ENCODE assay signal across 8 mouse cellular contexts in genomic region chr6:87850900-87851614, GRCm38 (mm10). TPM values are rescaled to one million over a fixed set of nuclear protein-coding genes. Genes with fewer than 3 reads are reported as not detected.
DNase-seq lines count a peak whose midpoint lies in the region; ATAC-seq and TF ChIP-seq lines count a peak whose summit lies in the region.

TSS of gene Cnbp (minus strand) at chr6:87851106.

- WGBS in heart, embryonic 11.5 days (ENCODE audit: insufficient replicate concordance): under 1% methylated on average over 55 of the region's 55 CpGs
- under 1% methylated on average over 55 of the region's 55 CpGs for WGBS in kidney, embryonic 16.5 days
- under 1% methylated on average over 55 of the region's 55 CpGs for WGBS in liver, adult 2 months

- H3K36me3 ChIP-seq in heart, embryonic 11.5 days (ENCODE audit: control insufficient read depth, insufficient read depth, low read length): peaks cover 4% of the 10 kb centered on the region; the same call in 1 of the 2 replicates
- H3K36me3 ChIP-seq in kidney, embryonic 16.5 days (ENCODE audit: insufficient read depth, low read length): peaks cover 4% of the 10 kb centered on the region; the same call in 1 of the 2 replicates
- peaks cover 9% of the 10 kb centered on the region for H3K36me3 ChIP-seq in liver, adult 2 months (ENCODE audit: control insufficient read depth, insufficient read depth, low read length)
- H3K36me3 ChIP-seq in myocyte (ENCODE audit: control insufficient read depth, insufficient read depth): peaks cover 5% of the 10 kb centered on the region
- peaks cover under 1% of the 10 kb centered on the region; the same call in 1 of the 2 replicates for H3K36me3 ChIP-seq in splenic B cell, adult 2 months (ENCODE audit: control insufficient read depth, insufficient read depth, low read length, poor library complexity, severe bottlenecking)

- peak within 1 kb of the TSS; percentile 100 for H3K9ac ChIP-seq in heart, embryonic 11.5 days (ENCODE audit: low read depth, low read length)
- peak within 1 kb of the TSS; percentile 98 for H3K9ac ChIP-seq in kidney, embryonic 16.5 days (replicated peaks; ENCODE audit: low read length)
- peak within 1 kb of the TSS; percentile 96 for H3K9ac ChIP-seq in liver, adult 2 months (ENCODE audit: low read depth, low read length)

- H3K27me3 ChIP-seq in heart, embryonic 11.5 days (ENCODE audit: control insufficient read depth, insufficient read depth, low read length): no peaks in the 10 kb centered on the region
- H3K27me3 ChIP-seq in kidney, embryonic 16.5 days (ENCODE audit: insufficient read depth, low read length): no peaks in the 10 kb centered on the region
- H3K27me3 ChIP-seq in liver, adult 2 months (ENCODE audit: control insufficient read depth, insufficient read depth, low read length): no peaks in the 10 kb centered on the region
- H3K27me3 ChIP-seq in myocyte (ENCODE audit: control insufficient read depth, insufficient read depth, insufficient read length): no peaks in the 10 kb centered on the region
- no peaks in the 10 kb centered on the region for H3K27me3 ChIP-seq in splenic B cell, adult 2 months (ENCODE audit: control insufficient read depth, insufficient read depth, low read length, poor library complexity, severe bottlenecking)

- H3K27ac ChIP-seq in heart, embryonic 11.5 days (ENCODE audit: low read depth, low read length): peak within 1 kb of the TSS; percentile 93
- peak within 1 kb of the TSS; percentile 95 for H3K27ac ChIP-seq in kidney, embryonic 16.5 days (ENCODE audit: low read length)
- H3K27ac ChIP-seq in liver, adult 2 months (replicated peaks; ENCODE audit: insufficient read depth, low read depth, low read length): peak within 1 kb of the TSS; percentile 95

- H3ac ChIP-seq in myocyte (ENCODE audit: control insufficient read depth, insufficient read length): peak within 1 kb of the TSS; percentile 89

- TF ChIP-seq POLR2A in liver, adult 2 months (IDR thresholded peaks at IDR 0.05; ENCODE audit: extremely low read depth, insufficient read depth, low read length): peak; percentile 90
- peak; percentile 86 for TF ChIP-seq POLR2A in myocyte (IDR thresholded peaks at IDR 0.05; ENCODE audit: insufficient read length, low read depth)

- H3K4me2 ChIP-seq in heart, embryonic 11.5 days: peak within 1 kb of the TSS; percentile 93
- H3K4me2 ChIP-seq in kidney, embryonic 16.5 days (replicated peaks; ENCODE audit: low read depth, low read length): peak within 1 kb of the TSS; percentile 89
- H3K4me2 ChIP-seq in myocyte (ENCODE audit: low read depth): peak within 1 kb of the TSS; percentile 92

- peaks cover 22% of the 10 kb centered on the region for H3K79me2 ChIP-seq in liver, adult 2 months (ENCODE audit: control insufficient read depth, insufficient read depth, low read length)
- H3K79me2 ChIP-seq in myocyte (ENCODE audit: control insufficient read depth, insufficient read depth): peaks cover 48% of the 10 kb centered on the region

- peak; percentile 96 to 97 for DNase-seq in B cell, adult 2 months
- DNase-seq in brain, adult 2 months (ENCODE audit: low read depth, low spot score): peak; percentile 99
- DNase-seq in liver, adult 2 months (ENCODE audit: extremely low read depth, low read depth, low spot score): peak; percentile 80
- DNase-seq in splenic B cell, adult 2 months (ENCODE audit: low read depth, low spot score): peak; percentile 99

- no peak for TF ChIP-seq CTCF in liver, adult 2 months (IDR thresholded peaks at IDR 0.05; ENCODE audit: low read depth, low read length)

- peak; percentile 94 for ATAC-seq in erythroblast, adult 5-6 weeks (replicated peaks; ENCODE audit: low FRiP score, poor library complexity, severe bottlenecking)
- peak; percentile 96 for ATAC-seq in heart, embryonic 11.5 days (replicated peaks; ENCODE audit: insufficient number of reproducible peaks, low FRiP score, low TSS enrichment)
- ATAC-seq in kidney, embryonic 16.5 days (ENCODE audit: low FRiP score, low TSS enrichment): peak; percentile 98

- peak within 1 kb of the TSS; percentile 93 for H3K4me3 ChIP-seq in heart, embryonic 11.5 days (ENCODE audit: low read depth, low read length)
- peak within 1 kb of the TSS; percentile 92 for H3K4me3 ChIP-seq in kidney, embryonic 16.5 days (ENCODE audit: low read length)
- peak within 1 kb of the TSS; percentile 84 for H3K4me3 ChIP-seq in liver, adult 2 months (ENCODE audit: insufficient read depth, low read depth, low read length)
- peak within 1 kb of the TSS; percentile 83 for H3K4me3 ChIP-seq in myocyte

- no peaks in the 10 kb centered on the region for H3K9me3 ChIP-seq in heart, embryonic 11.5 days (replicated peaks; ENCODE audit: control insufficient read depth, low read length)
- no peaks in the 10 kb centered on the region for H3K9me3 ChIP-seq in kidney, embryonic 16.5 days (ENCODE audit: low read length)

- peaks cover 16% of the 10 kb centered on the region for H3K4me1 ChIP-seq in heart, embryonic 11.5 days (ENCODE audit: control insufficient read depth, insufficient read depth, low read length)
- H3K4me1 ChIP-seq in kidney, embryonic 16.5 days (ENCODE audit: insufficient read depth, low read length): peaks cover 26% of the 10 kb centered on the region
- peaks cover 13% of the 10 kb centered on the region for H3K4me1 ChIP-seq in liver, adult 2 months (ENCODE audit: control insufficient read depth, insufficient read depth, low read length)

TF ChIP-seq in myocyte, 11 proteins besides CTCF, POLR2A, EP300 and RAD21:
- TF ChIP-seq POLR2AphosphoS2 (IDR thresholded peaks at IDR 0.05; ENCODE audit: insufficient read length, low read depth): peak; percentile 87
- TF ChIP-seq E2F4 (IDR thresholded peaks at IDR 0.05; ENCODE audit: insufficient read depth): no peak
- peak; percentile 7 for TF ChIP-seq SRF (IDR thresholded peaks at IDR 0.05; ENCODE audit: control insufficient read depth, insufficient read length, low read depth)
- TF ChIP-seq USF1 (IDR thresholded peaks at IDR 0.05; ENCODE audit: low read depth): no peak
- no peak for TF ChIP-seq MYOD1 (IDR thresholded peaks at IDR 0.05; ENCODE audit: control insufficient read depth in 1 of 3, insufficient read length in 2 of 3, low read depth in 2 of 3)
- TF ChIP-seq CEBPB (IDR thresholded peaks at IDR 0.05; ENCODE audit: insufficient read depth, poor library complexity, severe bottlenecking): no peak
- no peak for TF ChIP-seq TCF12 (IDR thresholded peaks at IDR 0.05; ENCODE audit: insufficient read depth, poor library complexity, severe bottlenecking)
- no peak for TF ChIP-seq MYOG (IDR thresholded peaks at IDR 0.05; ENCODE audit: control insufficient read depth in 1 of 3, insufficient read depth in 1 of 3, insufficient read length in 2 of 3, low read depth in 2 of 3)
- TF ChIP-seq MAX (IDR thresholded peaks at IDR 0.05; ENCODE audit: low read depth): no peak
- peak; percentile 39 for TF ChIP-seq REST (IDR thresholded peaks at IDR 0.05; ENCODE audit: insufficient read depth, insufficient read length)
- no peak for TF ChIP-seq TCF3 (IDR thresholded peaks at IDR 0.05; ENCODE audit: insufficient read length, low read depth)

RNA-seq across cellular contexts. Expression of gene Cnbp, which starts in this region (rescaled TPM):
- 121 and 143 TPM in 2 replicates for total RNA-seq in erythroblast, adult 5-6 weeks (2015; ENCODE audit: low replicate concordance)
- 172 and 205 TPM in 2 replicates for total RNA-seq in erythroblast, adult 5-6 weeks (2017; ENCODE audit: low replicate concordance)
- polyA plus RNA-seq in heart, embryonic 11.5 days (2014; fragmentation: Nextera tagmentation; extraction: Ambion mirVana): 886 and 909 TPM in 2 replicates
- 1,037 and 1,064 TPM in 2 replicates for polyA plus RNA-seq in kidney, embryonic 16.5 days (2015; fragmentation: Nextera tagmentation; extraction: Ambion mirVana)
- 271 and 286 TPM in 2 replicates for total RNA-seq in liver, adult 2 months (2014; rRNA removed)
- polyA plus RNA-seq in liver, adult 2 months (2012; rRNA removed): 165 and 177 TPM in 2 replicates
- polyA plus RNA-seq in myocyte (2012; fragmentation: generic; extraction: Trizol): 196 TPM

Comparison
In these comparisons a context has a peak if more than half of its experiments do, and no peak if none do; other contexts are left out.
1. Peak in every context shown above with its lines: DNase-seq, ATAC-seq, H3K4me3 ChIP-seq and H3K27ac ChIP-seq.